Mouse (Mus musculus) E14TG2a.4 (cell line): ENCODE results near the gene Gga3.

Experiments
- CTCF ChIP-seq: conservative IDR thresholded peaks from 2 replicates; pipeline ENCODE4 v1.5.1; 2014; ENCODE audit warnings: low read length
- POU5F1 ChIP-seq: IDR thresholded peaks from 2 replicates; pipeline ENCODE4 v1.6.1; 2014; ENCODE audit warnings: low read length, borderline replicate concordance

DNA sequence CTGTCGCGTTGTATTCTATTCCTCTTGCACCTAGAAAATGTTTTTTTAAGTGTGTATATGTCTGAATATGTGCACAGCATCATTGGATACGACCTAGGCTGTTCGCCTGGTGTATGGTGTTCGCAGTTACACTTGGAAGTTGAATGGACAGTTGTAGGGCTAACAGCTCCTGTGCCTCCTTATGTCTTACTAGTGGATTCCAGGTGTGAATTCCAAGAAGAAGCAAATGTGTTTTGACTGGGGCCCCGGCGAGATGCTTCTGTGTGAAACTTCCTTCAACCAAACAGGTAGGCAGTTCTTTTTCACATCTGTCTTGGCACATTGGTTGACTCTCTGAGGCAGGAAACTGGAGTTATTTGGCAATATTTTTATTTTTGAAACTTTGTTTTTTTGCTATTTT is 38.9 kb downstream of the Gga3 start:
- TF ChIP-seq CTCF (no peak), POU5F1 (no peak)
